Mouse (Mus musculus): ENCODE results near the gene Ccdc65.

The Ccdc65 gene

GRCm38 (mm10) chr15:98707766-98708372 lies at the start of gene Ccdc65:
TSS of gene Ccdc65 (plus strand) at chr15:98708207.
- DNase-seq, result peak; percentile 80

DNA sequence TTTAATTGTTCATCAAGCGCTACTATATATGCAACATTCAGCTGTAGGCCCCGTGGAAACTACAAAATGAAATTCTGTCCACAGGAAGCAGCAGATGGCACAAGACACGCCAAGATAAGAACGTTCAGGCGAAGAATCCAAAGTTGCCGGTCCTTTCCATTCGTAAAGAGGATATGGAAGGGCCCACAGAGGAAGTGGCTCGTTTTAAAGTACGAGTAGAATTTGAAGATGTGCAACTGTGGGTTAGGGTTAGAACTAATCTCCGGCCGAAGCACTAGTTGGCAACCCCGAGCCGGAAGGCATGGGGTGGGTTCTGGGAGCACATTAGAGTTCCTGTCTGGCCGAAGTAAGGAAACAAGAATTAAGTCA lies 45.8 kb upstream of the Ccdc65 start:
- DNase-seq, result no peak

DNA sequence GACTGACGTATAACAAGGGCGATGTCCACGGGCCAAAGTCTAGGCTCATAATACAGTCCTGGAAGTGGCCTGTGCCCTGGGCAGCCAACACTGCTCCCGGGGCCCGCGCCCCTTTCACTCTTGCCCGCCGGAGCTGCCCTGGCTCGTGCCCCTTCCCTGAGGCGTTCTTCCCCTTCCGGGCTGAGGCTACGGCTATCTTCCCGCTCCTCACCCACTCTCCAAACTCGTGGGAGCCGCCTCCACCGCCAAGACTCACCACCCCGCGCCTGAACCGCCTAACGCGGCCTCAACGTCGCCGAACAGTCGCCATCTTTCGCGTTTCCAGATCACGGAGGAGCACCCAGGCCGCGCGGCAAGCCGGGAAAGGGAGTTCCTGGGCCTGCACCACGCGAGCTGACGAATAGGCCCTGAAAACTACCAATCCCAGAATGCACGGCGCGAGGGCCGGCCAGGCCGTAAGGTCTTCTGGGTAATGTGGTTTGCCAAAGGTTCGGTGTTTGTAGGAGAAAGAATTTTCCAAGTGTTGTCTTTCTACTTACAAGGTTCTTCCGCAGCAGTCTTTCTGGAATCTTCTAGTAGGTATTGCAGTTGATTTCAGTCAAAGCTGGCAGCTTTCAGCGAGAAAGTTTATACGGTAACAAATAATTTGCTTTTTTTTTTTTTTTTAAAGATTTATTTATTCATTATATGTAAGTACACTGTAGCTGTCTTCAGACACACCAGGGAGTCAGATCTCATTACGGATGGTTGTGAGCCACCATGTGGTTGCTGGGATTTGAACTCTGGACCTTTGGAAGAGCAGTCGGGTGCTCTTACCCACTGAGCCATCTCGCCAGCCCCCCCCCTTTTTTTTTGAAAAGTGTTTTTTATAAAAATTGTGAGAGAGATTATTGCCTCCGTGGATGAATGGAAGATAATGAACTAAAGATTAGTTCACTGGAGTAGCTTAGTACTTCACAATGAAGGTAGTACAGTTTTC lies 45.2 kb upstream of the Ccdc65 start, which contains the start of gene Ddx23:
Gene Ddx23, minus strand, starts transcription at position 328 of the 979 bp plus-strand sequence.
- peak; percentile 98 for DNase-seq

DNA sequence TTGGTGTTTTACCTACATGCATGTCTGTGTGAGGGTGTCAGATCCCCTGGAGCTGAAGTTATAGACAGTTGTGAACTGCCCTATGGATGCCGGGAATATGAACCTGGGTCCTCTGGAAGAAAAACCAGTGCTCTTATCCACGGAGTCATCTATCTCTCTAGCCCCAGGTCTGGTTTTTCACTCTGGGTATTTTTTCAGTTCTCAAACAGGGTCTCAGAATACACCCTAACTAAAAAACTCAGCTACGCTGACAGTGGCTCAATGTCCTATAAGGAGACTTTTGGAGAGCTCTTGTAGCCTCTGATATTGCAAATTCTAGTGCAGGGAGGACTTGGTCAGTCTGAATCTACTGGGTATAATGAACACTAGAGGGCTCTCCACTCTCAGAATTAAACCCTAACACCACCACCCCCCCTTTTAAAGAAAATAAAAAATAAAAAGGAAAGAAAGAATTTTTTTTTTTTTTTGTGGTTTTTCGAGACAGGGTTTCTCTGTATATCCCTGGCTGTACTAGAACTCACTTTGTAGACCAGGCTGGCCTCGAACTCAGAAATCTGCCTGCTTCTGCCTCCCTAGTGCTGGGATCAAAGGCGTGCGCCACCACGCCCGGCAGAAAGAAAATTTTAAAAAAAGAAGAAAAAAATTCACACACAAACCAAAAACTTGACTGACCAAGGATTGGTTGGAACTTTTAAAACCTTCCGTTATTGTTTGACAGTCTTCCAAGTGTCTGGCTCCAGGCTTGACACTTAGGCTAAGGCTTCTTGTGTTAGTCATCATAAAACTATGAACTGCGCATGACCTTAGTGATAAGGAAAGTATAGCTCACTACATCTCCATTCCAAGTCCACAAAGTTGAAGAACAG lies 43.7 kb upstream of the Ccdc65 start:
- no peak for DNase-seq

DNA sequence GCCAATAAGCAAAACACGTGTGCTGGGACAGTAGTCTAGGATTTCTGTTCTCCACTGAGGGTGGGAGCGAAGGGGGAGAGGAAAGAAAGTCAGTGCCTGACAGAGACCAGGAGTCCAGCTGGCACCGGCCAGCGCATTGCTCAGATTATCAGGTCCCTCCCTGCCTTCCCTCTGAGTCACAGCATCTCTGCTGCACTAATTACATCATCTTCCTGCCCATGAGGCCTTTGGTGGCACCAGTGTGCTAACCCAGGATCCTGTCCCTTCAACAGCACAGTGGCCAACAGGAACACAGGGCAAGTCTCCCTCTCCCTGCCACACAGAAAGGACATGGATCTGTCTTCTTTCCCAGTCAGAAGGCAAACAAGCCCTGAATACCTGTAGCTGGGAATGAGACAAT lies 35.4 kb upstream of the Ccdc65 start:
- DNase-seq, result no peak

DNA sequence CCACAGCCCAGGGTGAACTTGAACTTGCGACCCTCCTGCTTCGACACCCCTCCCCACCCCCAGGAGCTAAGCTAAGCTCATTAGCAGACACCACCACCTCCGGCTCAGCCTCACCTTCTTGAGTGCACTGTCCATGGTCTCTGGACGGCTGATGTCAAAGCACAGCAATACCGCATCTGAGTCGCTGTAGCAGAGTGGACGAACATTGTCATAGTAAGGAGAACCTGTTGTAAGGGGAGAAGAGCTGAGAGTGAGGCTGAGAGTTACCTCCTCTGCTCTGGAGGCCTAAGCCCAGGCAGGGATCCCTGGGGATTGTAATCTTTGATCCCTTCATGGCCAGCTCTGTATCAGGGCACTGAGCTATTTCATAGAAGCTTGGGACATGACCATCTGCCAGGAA lies 34.3 kb upstream of the Ccdc65 start:
- DNase-seq, result no peak

GRCm38 (mm10) chr15:98674284-98674993 lies 33.6 kb upstream of the Ccdc65 start:
- DNase-seq, result no peak

GRCm38 (mm10) chr15:98674994-98675545 lies 32.9 kb upstream of the Ccdc65 start:
- DNase-seq, result no peak

DNA sequence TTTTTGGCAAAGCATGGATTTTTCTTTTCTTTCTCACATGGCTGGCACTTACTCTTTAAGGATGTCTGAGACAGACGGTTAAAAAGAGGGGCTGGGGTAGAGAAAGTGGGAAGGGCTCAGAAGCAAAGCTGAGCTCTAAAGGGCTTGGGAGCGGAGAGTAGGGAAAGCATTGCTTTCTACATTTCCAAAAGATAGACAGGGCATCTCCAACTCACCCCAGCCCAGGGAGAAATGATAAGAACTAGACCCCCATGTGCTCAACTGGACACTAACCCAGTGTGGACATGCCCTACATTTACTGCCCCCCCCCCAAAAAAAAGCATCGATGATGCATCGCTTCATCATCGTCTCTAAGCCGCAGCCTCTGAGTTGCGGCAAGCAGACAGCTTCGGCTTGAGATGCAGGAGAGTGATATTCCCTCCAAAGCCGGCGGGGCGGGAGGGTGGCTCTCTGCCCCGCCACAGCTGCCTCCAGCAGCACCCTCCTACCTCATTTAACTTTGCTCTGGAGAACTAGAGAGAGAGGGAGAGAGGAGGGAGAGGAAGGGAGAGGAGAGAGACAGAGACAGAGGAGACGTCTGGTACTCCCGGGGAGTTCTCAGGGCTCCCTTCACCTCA lies 32.3 kb upstream of the Ccdc65 start:
- DNase-seq, result no peak

- no peak for DNase-seq
Observed at GRCm38 (mm10) chr15:98676471-98676870, 31.5 kb upstream of the Ccdc65 start.

- peak; percentile 88 for DNase-seq
Observed at GRCm38 (mm10) chr15:98676940-98677728, 30.9 kb upstream of the Ccdc65 start, which contains the start of gene Rnd1. TSS of gene Rnd1 (minus strand) at chr15:98677461.

DNA sequence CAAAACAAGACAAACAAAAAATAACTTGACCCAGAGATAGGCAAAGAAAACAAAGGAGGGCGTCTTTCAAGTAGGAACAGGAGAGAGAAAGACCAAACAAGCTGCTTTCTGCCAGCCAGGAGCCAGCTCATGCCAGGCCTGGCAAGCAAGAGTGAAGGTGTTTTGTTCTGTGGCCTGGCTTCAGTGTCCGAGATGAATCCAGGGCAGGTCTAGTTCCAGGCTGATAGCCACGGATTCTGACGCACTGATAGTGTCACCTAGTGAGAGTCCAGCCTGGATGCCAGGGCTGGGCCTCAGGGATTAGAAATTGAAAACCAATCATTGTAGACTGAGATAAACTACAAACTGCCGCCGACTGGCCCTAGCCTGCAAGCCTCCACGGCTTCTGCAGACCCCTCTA lies 30.0 kb upstream of the Ccdc65 start:
- DNase-seq, result no peak

GRCm38 (mm10) chr15:98680660-98681059 lies 27.3 kb upstream of the Ccdc65 start:
- no peak for DNase-seq

GRCm38 (mm10) chr15:98681633-98682032 lies 26.4 kb upstream of the Ccdc65 start:
- no peak for DNase-seq

GRCm38 (mm10) chr15:98683177-98683576 lies 24.8 kb upstream of the Ccdc65 start:
- no peak for DNase-seq

- DNase-seq, result no peak
Observed at GRCm38 (mm10) chr15:98683746-98684145, 24.3 kb upstream of the Ccdc65 start.

- DNase-seq, result no peak
Observed at GRCm38 (mm10) chr15:98685926-98686325, 22.1 kb upstream of the Ccdc65 start.

DNA sequence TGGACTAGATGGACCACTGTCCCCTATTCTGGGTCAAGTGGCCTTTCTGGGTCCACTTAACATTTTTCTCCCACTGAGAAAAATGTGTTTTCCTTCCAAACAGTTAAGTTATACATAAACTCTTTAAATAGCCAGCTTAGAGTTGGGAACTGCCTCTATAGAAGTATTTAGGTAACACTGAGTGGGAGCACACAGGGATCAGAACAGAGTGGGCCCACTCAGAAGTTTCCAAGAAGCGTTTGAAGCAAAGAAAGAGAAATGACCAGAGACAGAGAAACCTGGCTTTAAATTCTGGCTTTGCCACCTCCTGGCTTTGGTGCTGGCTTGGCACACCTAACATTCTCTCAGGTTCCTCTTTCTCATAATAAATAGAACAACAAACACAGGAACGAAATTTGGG lies 18.3 kb upstream of the Ccdc65 start:
- DNase-seq, result no peak

DNA sequence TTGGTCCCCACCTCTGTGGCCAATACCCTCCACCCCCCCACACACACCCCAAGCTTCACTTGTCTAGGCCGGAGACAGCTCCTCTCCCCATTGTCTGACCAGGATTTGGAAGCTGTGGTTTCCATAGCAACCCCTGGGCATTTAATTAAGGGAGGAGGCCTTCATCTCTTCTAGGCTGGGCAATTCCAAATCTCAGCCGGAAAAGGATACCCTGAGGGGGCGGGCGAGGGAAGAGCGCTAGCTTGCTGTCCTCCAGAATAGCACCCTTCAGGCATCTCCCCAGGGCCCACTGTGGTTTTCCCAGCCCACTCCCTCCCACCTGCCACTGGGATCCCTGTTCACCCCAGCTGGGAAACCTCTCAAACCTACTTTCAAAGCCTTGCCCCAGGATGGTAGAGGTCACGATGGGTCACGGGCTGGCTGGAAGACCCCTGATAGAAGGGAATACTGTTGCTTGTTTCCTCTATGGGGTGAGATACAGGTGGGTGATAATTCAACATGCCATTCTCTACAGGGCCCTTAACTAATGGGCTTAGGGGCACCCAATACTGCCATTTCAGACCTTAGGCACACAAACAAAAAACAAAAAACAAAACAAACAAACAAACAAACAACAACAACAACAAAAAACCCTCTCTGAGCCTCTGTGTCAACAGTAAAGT lies 16.4 kb upstream of the Ccdc65 start:
- DNase-seq, result no peak

DNA sequence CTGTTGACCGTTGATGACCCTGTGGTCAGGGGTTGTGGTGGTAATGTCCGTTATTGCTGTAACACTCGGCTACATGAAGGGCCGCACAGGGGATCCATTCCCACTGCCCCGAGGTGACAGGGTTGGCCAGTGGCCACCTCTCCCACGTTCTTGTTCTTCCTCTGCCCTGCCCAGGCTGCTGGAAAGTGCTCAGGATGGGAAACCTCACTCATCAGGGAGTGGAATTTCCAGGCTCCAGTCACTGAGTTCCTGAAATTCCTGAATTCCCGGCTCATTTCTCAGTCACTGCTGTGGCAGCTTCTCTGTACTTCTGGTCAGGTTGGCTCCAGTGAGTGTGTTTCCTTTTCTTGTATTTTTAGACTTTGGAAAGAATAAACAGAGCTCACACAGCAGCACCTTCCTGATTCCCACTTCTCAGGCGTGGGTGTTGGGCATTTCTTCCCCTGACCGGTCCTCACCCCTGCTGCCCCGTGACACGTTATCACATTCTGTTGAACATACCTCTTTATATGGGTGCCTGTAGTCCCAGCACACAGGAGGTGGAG lies 15.8 kb upstream of the Ccdc65 start:
- DNase-seq, result no peak
